Mouse (Mus musculus) ES-E14 (cell line): Measurements from ENCODE around the gene Hunk.

Experiments used
- CHD2 ChIP-seq: IDR thresholded peaks from 2 replicates; pipeline ENCODE4 v1.6.1; 2014; ENCODE audit warnings: mild to moderate bottlenecking, low read depth, low read length, inconsistent platforms
- HCFC1 ChIP-seq: IDR thresholded peaks from 2 replicates; pipeline ENCODE4 v1.6.1; 2012; ENCODE audit warnings: low read length, inconsistent platforms, borderline replicate concordance; ENCODE audit not compliant: insufficient read depth
- MAFK ChIP-seq: IDR thresholded peaks from 2 replicates; pipeline ENCODE4 v1.6.1; 2014; ENCODE audit warnings: mild to moderate bottlenecking, low read depth, low read length, inconsistent platforms; ENCODE audit not compliant: insufficient read depth
- ZC3H11A ChIP-seq: IDR thresholded peaks from 2 replicates; pipeline ENCODE4 v1.6.1; 2012; ENCODE audit warnings: low read depth, mild to moderate bottlenecking, inconsistent platforms, low read length, borderline replicate concordance
- ZNF384 ChIP-seq: IDR thresholded peaks from 2 replicates; pipeline ENCODE4 v1.6.1; 2012; ENCODE audit warnings: low read depth, low read length, inconsistent platforms

- TF ChIP-seq MAFK (no peak), HCFC1 (no peak), ZC3H11A (no peak), CHD2 (no peak), ZNF384 (no peak)
Observed at GRCm38 (mm10) chr16:90517041-90517440, 131.2 kb downstream of the Hunk start.
